Mouse (Mus musculus) B cell, adult 2 months (primary cell): Measurements from ENCODE around the gene A730009L09Rik.

Source experiments
- DNase-seq, 2 experiments: peaks; one replicate each; pipeline ENCODE4 v3.0.0; 2022

A730009L09Rik gene

DNA sequence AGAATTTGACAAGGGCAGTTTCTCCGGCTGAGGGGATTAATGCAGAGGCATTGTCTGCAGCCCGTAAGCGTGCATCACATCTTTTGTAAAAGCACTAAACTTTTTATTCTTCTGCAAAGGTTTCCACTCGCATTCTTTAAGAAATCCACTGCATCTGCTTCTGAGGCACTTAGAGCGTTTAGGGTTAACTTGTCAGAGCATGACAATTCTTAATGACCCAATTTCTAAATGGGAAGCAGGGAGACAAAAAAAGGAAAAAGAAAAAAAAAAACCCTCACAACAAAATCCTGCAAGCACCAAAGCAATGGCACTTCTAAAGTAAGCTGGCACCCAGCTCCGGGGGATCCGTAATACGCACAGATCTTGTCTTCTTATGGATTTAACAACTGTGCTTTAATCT, at the start of gene A730009L09Rik:
Gene A730009L09Rik, plus strand, starts transcription at position 301 of the 400 bp plus-strand sequence.
- DNase-seq = no peak

DNA sequence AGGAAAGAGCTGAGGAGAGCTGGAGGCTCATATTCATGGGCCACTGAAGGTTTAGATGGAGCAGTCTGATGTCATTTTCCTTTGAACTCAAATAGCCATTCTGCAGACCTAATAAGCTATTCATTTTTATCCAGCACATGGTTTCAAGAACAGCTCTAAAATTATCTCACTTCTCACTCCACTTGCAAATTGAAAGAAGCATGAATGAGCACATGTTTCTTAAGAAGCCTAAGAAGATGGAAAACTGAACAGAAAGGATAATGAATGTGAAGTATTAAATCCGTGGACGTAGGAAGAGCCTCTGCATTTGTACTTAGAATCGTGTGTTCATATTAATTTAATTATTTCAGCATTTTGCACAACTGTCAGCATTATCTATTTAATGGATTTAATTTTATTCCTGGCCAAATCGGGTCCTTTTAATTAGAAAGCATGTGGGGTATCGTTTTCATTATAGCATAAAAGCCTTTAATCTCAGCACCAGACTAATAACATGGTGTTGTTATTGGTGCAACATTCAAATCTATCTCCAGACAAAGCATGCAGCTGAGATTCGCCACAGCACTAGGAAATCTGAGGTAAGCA, 49.2 kb upstream of the A730009L09Rik start:
- no peak for DNase-seq

DNA sequence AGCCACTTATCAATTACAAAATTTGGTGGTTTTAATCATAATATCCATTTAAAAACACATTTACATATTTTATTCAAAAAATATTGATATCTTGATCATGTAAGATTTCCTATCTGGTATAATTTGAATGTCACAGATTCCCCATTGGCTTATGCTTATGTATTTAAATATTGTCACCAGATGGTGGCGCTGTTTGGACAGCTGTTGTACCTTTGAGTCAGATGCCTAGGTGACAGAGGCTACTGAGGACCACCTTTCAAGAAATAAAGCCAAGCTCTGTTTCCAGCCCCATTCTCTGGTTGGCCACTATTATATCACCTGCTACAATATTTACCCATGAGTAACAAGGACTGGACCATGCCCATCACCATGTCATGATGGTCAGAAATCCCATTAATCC, 46.0 kb upstream of the A730009L09Rik start:
- DNase-seq = no peak

DNA sequence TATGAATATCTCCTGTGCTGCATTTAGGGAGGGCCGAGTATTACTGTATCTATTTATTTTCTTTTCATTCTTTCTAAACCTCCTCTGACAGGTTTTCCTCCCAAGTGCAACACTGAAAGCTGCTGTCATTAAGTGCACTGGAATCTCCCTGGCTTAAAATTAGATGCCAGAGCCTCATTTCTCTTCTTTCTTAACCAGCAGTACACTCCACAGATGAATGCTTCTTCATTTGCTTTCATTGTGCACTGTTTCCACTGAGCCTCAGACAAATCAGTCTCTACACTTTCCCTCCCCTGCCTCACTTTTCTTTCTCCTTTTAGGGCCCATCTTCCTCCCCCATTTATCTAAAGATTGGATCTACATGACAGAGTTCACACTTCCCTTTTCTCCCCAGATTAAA, 44.9 kb upstream of the A730009L09Rik start:
- DNase-seq = no peak

DNA sequence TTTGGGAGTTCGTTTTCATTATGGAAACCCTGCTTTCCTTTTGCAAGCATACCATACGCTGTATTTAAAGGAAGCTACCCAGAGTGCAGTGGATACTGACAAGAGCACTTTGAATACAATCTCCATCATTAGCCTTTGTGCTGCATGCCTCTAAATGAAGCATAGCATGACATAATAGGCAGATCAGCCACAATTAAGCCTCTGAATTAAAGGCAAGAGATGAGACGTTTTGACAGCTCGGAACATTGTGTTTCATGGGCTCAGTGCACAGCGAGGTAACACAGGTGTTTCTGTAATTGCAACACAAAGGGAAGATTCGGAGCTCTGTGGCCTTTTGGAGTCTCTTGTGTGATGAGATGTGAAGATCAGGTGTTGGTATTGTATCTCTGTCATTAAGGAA, 41.5 kb upstream of the A730009L09Rik start:
- DNase-seq = no peak

DNA sequence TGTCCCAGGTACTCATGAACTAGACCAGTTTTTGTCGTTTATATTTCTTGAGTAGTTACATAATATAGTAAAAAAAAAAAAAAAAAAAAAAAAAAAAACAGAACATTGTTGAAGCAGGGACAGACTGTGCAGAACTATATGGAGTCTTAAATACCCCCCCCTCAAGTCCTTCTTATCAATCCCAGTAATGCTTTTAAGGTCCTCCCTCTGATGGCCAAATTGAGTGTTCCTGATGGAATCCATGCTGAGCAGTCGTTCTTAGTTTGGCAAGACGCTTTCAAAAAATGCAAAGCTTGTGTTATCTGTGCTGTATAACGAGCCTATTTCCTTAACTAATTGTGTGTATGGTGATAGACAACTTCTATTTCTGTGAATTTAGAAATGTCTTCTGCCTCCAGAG, 40.2 kb upstream of the A730009L09Rik start:
- DNase-seq = no peak

DNA sequence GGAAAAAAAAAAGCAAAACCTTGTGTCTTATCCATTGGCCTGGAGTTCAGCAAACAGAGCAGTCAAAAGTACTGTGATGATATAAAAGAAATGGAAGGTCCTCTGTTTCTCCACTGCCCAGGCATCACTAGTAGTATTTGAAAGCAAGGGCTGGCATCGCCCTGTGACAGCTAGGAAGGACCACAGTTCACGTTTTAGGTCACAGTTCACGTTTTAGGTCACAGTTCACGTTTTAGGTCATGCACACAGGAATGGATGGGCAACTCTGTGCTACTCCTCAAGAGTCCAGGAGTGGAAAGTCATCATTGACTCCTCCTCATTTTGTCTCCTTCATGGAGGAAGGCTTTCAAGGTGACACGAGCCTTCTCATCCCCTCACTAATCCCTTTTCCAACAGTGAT, 38.0 kb upstream of the A730009L09Rik start:
- DNase-seq = no peak

DNA sequence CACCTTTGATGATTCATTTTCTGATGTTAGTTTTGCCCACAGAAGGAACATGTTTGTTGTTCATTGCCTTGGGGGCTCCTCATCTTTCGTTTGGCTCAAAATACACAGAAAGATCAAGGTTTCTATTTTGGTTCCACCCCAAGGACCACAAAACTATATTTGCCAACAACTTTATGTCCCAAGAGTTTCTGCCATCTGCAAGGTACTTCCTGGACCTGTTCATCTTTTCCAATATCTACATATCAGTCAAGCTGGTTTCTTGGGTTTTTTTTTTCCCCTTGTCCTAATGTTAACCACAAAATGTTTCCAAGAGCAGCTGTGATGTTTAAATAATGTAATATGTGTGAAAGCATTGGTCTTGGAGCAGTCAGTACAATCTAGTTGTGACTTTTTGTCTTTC, 37.4 kb upstream of the A730009L09Rik start:
- DNase-seq = no peak

DNA sequence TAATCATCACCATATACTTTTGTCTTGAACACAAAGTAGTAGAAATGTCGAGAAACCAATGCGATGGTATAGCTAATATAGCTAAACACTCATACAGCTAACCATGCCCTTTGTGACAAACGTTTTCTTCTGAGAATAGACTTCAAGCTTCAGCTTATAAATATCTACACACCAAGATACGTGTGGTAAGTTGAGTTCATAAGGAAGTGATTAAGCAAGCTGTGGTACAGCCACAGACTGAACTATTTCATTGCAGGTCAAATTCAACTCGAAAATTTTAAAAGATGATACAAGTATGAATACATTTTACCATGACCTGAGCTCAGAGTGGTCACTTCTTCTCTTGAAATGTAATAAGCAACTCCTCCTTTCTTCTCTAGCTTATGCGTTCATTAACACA, 37.0 kb upstream of the A730009L09Rik start:
- DNase-seq = no peak

DNA sequence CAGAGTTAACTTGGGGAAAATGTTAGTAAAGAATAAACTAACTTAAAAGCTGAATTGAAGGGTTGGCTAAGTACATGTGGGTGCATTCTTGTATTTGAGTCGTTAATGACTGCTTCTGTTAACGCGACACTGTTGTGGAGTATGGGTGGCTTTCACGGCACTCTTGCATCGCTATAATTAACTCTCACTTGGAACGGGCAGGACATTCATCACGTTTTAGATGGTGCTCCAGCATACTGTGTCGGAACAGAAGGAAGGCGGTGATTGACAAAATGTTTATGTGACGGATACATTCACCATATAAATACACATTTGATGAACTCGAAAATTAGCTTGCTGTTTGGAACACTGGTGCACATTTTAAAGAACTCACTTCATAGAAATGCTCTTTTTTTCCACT, 29.0 kb upstream of the A730009L09Rik start:
- DNase-seq = no peak

DNA sequence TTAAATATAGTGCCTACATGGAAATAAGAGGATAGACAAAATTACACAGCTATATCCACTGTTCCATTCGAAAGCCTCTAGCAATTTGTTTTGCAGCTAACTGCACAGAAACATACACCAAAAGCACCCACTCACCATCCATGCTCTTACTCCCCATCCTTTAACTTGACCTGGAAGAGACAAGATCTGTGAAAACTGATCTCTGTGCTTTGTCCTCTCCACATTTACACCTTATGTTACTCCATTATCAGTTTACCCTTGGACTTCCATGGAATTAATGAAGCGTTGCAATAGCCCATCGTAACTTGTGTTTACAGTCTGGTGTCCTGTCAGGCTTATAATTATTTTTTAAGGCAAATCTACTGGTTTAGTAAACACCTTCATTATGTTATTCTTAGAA, 20.1 kb upstream of the A730009L09Rik start:
- DNase-seq = no peak

DNA sequence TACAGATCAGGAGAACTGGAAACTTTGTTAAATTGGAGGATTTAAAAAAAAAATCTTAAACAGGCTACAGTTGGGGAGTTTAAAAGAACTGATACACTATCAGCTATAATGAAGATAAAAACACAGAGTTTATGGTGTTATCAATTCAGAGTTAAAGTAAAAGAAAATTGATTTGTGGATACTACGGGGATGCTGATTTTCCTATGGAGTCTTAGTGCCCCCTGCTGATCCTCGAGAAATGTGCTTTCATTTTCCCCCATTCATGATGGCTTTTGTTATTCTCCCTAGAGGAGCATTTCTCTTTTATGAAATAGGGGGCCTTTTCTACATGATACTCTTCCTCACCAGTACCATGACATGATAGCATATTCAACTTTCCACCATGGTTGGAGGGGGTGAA, 19.5 kb upstream of the A730009L09Rik start:
- no peak for DNase-seq

DNA sequence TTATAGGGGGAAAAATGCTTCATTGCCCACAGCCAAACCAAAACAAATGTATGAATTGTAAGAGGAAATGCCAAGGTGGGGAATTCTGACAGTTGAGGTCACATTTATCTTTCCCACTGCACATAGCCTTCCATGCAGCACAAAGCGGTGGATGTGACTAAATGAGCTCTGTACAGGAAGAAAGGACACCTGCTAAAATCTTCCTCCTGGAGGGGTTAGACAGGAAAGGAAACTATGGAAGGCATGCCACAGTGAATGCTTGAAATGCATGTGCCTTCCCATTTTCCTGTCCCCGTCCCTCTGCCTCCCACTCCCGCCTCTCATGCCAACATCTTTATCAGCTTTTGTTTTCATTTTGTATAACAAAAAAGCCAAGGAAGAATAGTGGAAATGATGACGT, 7.2 kb upstream of the A730009L09Rik start:
- no peak for DNase-seq

DNA sequence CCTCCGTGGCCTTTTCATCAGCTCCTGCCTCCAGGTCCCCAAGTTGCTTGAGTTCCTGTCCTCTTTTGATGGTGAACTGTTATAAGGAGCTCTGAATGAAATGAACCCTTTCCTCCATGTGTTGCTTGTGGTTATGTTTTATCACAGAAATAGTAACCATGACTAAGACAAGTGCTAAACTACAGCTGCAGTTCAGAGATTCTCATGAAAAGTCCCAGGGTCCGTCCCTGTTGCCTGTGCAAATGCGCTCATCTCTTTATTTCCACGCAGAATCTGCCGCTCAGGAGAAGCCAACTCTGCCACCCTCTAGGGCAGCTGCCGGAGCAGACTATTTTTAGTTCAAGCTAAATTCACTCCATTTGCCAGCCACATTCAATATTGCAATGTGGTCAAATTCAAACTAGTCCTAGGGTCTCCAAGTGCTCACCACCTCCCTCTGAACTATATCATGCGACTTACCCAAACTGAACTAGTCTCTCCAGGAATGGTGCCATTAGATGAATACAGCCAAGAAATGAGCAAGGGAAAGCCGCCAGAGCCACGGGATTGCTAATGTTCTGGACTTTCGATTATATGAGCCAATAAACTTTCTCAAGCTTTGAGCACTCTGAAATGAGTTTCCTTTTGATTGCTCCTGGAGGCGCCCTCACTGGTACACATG, 7.2 kb downstream of the A730009L09Rik start:
- DNase-seq = no peak

DNA sequence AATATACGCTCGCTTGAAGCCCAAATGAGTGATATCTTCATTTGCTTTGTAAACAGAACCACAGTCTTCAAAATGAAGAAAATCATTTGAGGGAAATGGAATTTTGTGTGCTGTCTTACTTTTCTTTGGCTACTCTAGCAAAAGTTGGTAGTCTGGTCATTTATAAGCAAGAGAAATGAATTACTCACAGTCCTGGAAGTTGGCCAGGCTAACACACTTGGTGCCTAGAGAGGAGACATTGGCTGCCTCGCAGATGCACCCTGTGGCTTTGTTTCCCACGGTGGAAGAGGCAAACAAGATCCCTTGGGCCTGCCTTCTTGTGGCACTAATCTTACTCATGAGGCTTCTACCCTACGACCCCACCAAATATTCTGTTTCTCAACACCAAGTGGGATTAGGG, 8.1 kb downstream of the A730009L09Rik start:
- no peak for DNase-seq

DNA sequence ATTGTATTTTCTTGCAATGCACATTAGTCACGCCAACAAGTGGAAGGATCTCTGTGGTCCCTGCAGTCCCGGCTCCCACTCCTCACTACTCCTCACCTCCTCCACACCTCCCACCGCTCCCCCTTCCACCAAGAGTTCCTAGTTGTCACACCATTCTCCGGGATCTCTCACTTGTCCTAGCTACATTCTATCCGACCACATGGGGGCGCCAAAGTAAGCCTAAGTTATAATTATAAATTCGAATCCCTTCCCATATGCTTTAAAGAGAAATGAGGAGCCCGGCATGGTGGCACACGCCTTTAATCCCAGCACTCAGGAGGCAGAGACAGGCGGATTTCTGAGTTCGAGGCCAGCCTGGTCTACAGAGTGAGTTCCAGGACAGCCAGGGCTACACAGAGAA, 12.5 kb downstream of the A730009L09Rik start:
- DNase-seq = peak; percentile 67 to 71

DNA sequence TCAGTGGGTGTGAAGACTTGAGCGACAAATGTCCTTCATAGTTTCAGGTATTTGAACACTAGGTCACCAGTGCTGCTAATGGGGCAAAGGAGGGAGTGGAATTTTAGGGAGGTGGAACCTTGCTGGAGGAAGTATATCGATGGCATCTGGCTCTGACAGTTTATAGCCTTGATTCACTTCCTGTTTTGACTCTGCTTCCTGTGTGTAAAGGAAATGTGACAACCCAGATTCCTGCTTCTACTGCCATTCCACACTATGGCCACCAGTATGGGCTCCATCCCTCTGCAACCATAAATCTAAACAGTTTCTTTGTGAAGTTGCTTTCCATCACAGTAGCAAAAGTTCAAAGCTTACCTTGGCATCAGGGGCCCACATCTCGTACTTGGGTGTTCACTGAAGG, 17.9 kb downstream of the A730009L09Rik start:
- no peak for DNase-seq

DNA sequence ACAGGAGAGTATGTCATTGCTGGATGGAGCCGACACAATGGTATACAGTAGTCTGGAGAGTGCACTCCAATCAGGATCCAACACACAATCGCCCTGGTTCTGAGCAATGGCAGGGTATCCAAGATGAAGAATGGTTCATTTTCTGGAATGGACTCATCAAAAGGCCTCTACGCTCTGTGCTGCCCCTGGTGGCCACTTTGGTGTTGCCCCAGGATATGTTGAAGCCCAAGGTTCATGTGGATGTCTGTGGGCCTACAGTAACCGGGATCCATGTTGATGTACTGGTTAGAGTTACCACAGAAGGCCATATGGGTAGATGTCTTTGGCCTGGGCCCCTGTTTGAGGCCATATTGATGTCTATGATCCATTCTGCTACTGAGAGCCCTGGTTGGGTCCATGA, 31.1 kb downstream of the A730009L09Rik start:
- peak in 1 of 2 experiments; percentile 8 for DNase-seq

DNA sequence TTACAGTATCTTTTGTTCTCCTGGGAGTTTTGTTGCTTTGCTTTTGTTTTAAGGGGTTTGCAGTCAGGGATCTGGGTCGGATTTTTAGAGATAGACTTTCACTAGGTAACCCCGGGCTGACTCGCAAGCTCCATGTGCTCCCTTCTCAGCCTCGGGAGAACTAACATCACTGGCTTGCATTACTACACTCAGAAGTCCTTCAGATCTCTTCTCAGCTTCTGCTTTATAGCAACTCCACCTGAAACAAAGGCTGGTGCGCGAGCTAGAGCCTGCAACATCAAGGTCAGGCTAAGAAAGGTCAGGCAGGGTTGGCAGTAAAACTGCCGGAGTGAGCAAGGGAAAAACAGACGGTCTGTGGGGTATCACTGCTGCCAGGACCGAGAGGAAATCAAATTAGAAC, 34.2 kb downstream of the A730009L09Rik start:
- DNase-seq = no peak

DNA sequence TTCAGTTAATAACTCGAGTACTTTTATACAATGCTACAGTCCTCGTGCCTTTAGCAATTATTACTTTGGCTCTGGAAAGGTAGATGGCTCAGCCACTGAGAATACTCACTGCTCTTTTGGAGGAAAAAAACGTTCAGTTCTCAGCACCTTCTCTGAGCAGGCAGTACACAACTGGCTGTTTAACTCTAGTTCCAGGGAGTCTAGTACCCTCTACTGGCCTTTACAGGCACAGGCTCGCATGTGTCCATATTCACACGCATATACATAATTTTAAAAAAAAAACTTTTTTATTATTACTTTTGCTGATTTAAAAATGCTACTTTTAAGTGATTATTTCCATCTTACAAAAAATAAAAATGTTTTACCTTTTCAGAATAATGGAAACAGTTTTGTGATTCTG, 35.5 kb downstream of the A730009L09Rik start:
- no peak for DNase-seq

DNA sequence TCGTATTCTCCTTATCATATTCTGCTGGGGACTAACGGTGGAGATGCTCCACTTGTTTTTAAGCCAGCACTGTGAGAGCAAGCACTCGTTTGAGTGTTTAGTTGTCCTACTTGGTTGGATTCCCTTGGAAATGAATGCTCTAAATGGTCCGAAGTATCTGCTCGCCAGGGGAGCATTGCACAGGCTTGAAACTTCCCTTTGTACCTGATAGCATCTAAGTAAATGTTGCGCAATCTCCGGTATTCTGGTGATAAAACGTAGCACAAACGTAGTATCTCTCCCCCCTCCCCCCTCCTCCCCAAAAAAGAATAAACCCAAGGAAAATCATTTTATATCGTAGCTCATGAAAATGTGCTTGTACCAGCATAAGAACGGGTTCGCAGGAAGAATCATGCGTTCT, 39.1 kb downstream of the A730009L09Rik start:
- no peak for DNase-seq

DNA sequence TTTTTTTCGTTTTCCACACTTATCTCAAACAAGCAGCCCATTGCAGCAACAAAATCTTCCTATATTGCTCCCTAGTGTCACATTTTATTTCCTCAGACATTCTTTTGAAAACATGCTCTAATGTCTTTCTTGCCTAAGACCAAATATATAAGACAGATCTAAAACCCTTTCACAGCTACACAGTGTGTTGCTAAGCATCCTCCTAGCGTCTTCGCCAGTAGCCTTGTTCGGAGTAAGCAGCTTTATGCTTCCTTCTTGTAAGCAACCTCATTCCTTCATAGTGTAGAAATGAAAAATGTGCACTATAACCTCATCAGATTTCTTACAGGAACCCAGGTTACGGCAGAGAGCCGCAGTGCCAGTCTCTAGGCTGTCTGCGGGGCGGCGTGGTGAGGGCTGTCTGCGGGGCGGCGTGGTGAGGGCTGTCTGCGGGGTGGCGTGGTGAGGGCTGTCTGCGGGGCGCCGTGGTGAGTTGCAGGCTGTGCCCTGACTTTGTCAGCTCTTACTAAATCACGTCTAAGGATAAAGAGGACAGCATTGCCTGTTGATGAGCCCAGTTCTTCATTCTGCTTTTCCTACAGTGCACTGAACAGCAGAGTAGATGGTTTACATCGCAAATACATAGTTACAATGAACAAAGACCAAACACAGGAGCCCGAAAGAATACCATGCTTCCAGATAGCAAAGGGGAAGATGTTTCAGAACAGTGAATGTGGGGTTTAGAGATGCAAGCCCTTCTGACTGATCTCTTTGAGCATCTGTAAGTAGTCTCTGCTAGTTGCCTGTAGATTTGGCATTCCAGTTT, 43.4 kb downstream of the A730009L09Rik start:
- no peak for DNase-seq

DNA sequence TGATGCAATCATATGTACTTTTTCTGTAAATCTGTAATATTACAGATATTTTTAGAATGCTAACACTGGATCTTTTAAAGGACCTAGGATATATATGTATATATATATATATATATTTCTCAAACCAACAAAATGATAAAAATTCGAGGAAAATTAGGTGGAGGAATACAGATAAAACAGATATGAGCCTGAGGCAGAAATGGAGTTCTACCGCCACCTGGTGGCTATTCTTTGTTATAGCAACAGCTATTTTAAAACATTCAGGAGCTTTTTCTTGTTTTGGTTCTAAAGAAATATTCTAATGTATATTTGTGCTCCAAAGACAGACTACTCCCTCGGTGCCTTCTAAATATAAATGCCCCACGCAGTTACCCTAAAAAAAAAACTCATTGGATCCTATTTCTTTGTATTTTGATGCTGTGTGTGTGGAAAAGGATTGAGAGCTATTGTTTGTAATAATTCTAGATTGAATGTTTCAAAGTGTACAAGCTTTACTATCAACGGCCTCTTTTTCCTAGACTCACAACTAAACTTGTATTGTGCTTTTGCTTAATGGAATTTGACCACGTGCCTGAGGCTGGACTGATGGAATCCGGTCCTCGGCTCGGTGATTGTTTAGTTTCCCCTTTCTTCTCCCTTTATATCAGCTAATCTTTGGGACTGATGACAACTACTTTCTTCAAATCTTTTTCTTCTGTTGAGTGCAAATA, 44.8 kb downstream of the A730009L09Rik start:
- DNase-seq = peak; percentile 46 to 47

DNA sequence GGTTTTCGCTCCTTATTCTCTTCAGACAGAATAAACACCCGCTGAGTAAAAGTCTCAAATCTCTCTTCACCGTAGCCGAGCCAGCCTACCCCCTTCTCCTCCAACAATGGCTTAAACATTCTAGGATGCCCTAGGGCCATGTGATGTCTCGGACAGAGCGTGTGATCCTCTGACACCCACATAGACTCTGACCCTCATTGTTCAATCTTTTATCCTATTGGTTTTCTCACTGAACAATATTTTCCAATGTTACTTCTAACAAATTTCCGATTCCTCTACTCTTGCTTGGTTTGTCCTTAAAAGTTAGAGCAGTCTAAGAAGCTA, 45.3 kb downstream of the A730009L09Rik start:
- DNase-seq = no peak
